Mouse (Mus musculus): ENCODE measurements around the gene Hist2h2ac.

DNA sequence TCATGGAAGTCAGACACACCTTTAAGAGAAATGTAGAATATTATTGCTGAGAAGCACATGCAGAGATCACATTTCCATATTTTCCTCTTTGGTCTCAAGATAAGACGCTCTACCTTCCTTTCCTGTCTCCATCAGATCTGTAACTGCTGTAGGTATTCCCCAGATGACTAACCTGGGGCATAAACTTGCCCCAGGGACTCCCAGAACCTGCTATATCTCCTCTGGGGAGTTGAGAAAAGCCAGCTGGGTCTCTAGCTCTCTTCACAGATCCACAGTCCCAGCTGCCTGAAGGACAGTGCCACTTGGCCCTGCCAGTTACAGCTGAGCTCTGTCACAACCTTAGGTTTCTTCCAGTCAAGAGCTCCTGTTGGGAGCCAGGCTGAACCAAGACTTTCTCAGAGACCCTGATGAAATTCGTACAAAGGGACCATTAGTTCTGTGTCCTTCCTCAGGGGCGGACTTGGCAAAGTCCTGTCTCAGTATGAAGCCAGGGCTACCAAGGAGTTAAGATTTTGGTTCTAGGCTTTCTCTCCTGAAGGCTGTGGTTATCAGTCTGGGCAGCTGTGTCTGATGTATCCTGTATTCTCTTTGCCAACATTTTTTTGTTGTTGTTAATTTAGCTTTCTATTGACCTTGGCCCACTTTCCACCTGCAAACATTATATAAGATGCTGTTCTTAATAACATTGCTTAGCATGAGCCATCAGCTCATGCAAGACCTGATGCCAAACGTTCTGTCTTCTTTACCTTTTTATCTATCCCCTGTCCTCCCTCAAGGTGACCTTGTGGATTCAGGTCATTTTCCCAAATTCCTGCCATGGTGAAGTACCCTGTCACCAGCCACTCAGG lies 10.5 kb upstream of the Hist2h2ac start:
- TF ChIP-seq CTCF (IDR thresholded peaks at IDR 0.05; ENCODE audit: extremely low read depth, insufficient read length, insufficient replicate concordance, low read depth, low read length): no peak
- TF ChIP-seq POLR2A (IDR thresholded peaks at IDR 0.05; ENCODE audit: low read depth, low read length): no peak
